In genomic region chr19:19005144-19005543, GRCm38 (mm10) we compare ENCODE assay signal across 9 mouse cellular contexts.
DNase-seq lines count a peak whose midpoint lies in the region; ATAC-seq lines count a peak whose summit lies in the region.
"Had no signal": no experiment of that assay in that cellular context is flagged by ENCODE, and none has a peak within 500 bp of the region (broad histone marks: within the 10 kb centered on the region; RNA-seq: fewer than 3 reads in every experiment).

No protein-coding gene starts in this region.

- H3K9ac ChIP-seq in hindbrain, embryonic 15.5 days, result no peak overlapping the region
- H3K9ac ChIP-seq in limb, embryonic 12.5 days (replicated peaks), result no peak overlapping the region
- H3K9ac ChIP-seq in liver, embryonic 11.5 days (ENCODE audit: low read depth, low read length), result no peak overlapping the region
- H3K9ac ChIP-seq: liver, embryonic 13.5 days had no signal

- no peaks in the 10 kb centered on the region for H3K9me3 ChIP-seq in hindbrain, embryonic 15.5 days
- H3K9me3 ChIP-seq in limb, embryonic 12.5 days, result no peaks in the 10 kb centered on the region
- no peaks in the 10 kb centered on the region for H3K9me3 ChIP-seq in liver, embryonic 11.5 days (ENCODE audit: control insufficient read depth, low read length)
- H3K9me3 ChIP-seq: liver, embryonic 13.5 days had no signal

- peak; percentile 5 for DNase-seq in lung, postnatal 10 days
- no peak for DNase-seq in lung, postnatal 14 days
- peak; percentile 27 for DNase-seq in right cerebral cortex, postnatal 4 days
- DNase-seq in heart, adult 11 months, result no peak
- DNase-seq in liver, embryonic 11.5 days (ENCODE audit: low spot score), result no peak
- DNase-seq: liver, embryonic 13.5 days had no signal

- peak; percentile 61; the same call in 1 of the 2 replicates for ATAC-seq in hindbrain, embryonic 15.5 days (ENCODE audit: low FRiP score, low read depth)
- ATAC-seq in limb, embryonic 12.5 days (ENCODE audit: insufficient number of reproducible peaks, insufficient read depth, low FRiP score, low TSS enrichment, low read depth), result peak; percentile 59; the same call in 1 of the 2 replicates
- no peak for ATAC-seq in megakaryocyte, adult 5-6 weeks (ENCODE audit: poor library complexity, severe bottlenecking)
- ATAC-seq in liver, embryonic 11.5 days (replicated peaks; ENCODE audit: low FRiP score), result no peak

- no peaks in the 10 kb centered on the region for H3K36me3 ChIP-seq in hindbrain, embryonic 15.5 days
- H3K36me3 ChIP-seq in limb, embryonic 12.5 days, result no peaks in the 10 kb centered on the region
- H3K36me3 ChIP-seq in liver, embryonic 11.5 days (ENCODE audit: control insufficient read depth, insufficient read depth, low read length), result no peaks in the 10 kb centered on the region
- H3K36me3 ChIP-seq: liver, embryonic 13.5 days had no signal

- H3K27me3 ChIP-seq in hindbrain, embryonic 15.5 days, result no peaks in the 10 kb centered on the region
- H3K27me3 ChIP-seq in limb, embryonic 12.5 days, result no peaks in the 10 kb centered on the region
- H3K27me3 ChIP-seq in liver, embryonic 11.5 days (replicated peaks; ENCODE audit: control insufficient read depth, insufficient read depth, low read length), result no peaks in the 10 kb centered on the region
- H3K27me3 ChIP-seq: liver, embryonic 13.5 days had no signal

- no peak overlapping the region for H3K27ac ChIP-seq in hindbrain, embryonic 15.5 days (replicated peaks)
- no peak overlapping the region for H3K27ac ChIP-seq in limb, embryonic 12.5 days
- no peak overlapping the region for H3K27ac ChIP-seq in liver, embryonic 11.5 days (ENCODE audit: low read depth, low read length)
- H3K27ac ChIP-seq: liver, embryonic 13.5 days had no signal

- 44% methylated on average over 6 of the region's 6 CpGs for WGBS in hindbrain, embryonic 15.5 days
- WGBS in limb, embryonic 12.5 days, result 43% methylated on average over 6 of the region's 6 CpGs
- 58% methylated on average over 6 of the region's 6 CpGs for WGBS in liver, embryonic 11.5 days

- no peak overlapping the region for H3K4me2 ChIP-seq in hindbrain, embryonic 15.5 days
- H3K4me2 ChIP-seq in limb, embryonic 12.5 days, result no peak overlapping the region
- H3K4me2 ChIP-seq in liver, embryonic 11.5 days, result no peak overlapping the region
- H3K4me2 ChIP-seq: liver, embryonic 13.5 days had no signal

- H3K4me1 ChIP-seq in hindbrain, embryonic 15.5 days (replicated peaks), result no peaks in the 10 kb centered on the region
- peaks cover 7% of the 10 kb centered on the region; the same call in 1 of the 2 replicates for H3K4me1 ChIP-seq in limb, embryonic 12.5 days (replicated peaks)
- no peaks in the 10 kb centered on the region for H3K4me1 ChIP-seq in liver, embryonic 11.5 days (replicated peaks; ENCODE audit: control insufficient read depth, insufficient read depth, low read length)
- H3K4me1 ChIP-seq: liver, embryonic 13.5 days had no signal

- no peak overlapping the region for H3K4me3 ChIP-seq in hindbrain, embryonic 15.5 days
- no peak overlapping the region for H3K4me3 ChIP-seq in limb, embryonic 12.5 days (replicated peaks)
- no peak overlapping the region for H3K4me3 ChIP-seq in liver, embryonic 11.5 days (ENCODE audit: low read depth, low read length)
- H3K4me3 ChIP-seq: liver, embryonic 13.5 days had no signal

Comparison
In these comparisons a context has a peak if more than half of its experiments do, and no peak if none do; other contexts are left out.
1. DNase-seq: peak in lung, postnatal 10 days (single experiment) and right cerebral cortex, postnatal 4 days (single experiment); none in lung, postnatal 14 days (single experiment), heart, adult 11 months (single experiment) and liver, embryonic 11.5 days (single experiment).
2. ATAC-seq: peak in hindbrain, embryonic 15.5 days (single experiment) and limb, embryonic 12.5 days (single experiment); none in megakaryocyte, adult 5-6 weeks (single experiment) and liver, embryonic 11.5 days (single experiment).